Mouse (Mus musculus) stomach, embryonic 15.5 days (tissue): Measurements from ENCODE around the gene Olfr1129. TPM values are rescaled to one million over a fixed set of nuclear protein-coding genes. Genes with fewer than 3 reads are reported as not detected.
"Not testable (repeated sequence)": the region's sequence is repeated elsewhere in the genome, so short reads cannot be mapped to it uniquely, and the experiment has no call there.

Source experiments
- ATAC-seq: fragments of 200-750 bp; cut with Nextera tagmentation; 2 replicates; pipeline ENCODE4 v1.8.0; 2017; ENCODE audit warnings: low read depth, moderate number of reproducible peaks, moderate TSS enrichment; ENCODE audit not compliant: insufficient read depth, low FRiP score
- H3K27ac ChIP-seq: fragments of 300-500 bp; sonication (generic); 2 replicates; pipeline ENCODE4 v1.5.1; 2015; ENCODE audit warnings: mild to moderate bottlenecking, inconsistent platforms
- H3K27me3 ChIP-seq: fragments of 300-500 bp; sonication (generic); replicated peaks from 2 replicates; pipeline ENCODE4 v1.6.1; 2015; ENCODE audit warnings: inconsistent platforms
- H3K36me3 ChIP-seq: fragments of 300-500 bp; sonication (generic); 2 replicates; pipeline ENCODE4 v1.6.1; 2015; ENCODE audit warnings: inconsistent platforms
- H3K4me1 ChIP-seq: fragments of 300-500 bp; sonication (generic); 2 replicates; pipeline ENCODE4 v1.6.1; 2015; ENCODE audit warnings: inconsistent platforms
- H3K4me2 ChIP-seq: fragments of 300-500 bp; sonication (generic); 2 replicates; pipeline ENCODE4 v1.6.1; 2015; ENCODE audit warnings: mild to moderate bottlenecking, inconsistent platforms
- H3K4me3 ChIP-seq: fragments of 300-500 bp; sonication (generic); replicated peaks from 2 replicates; pipeline ENCODE4 v1.5.1; 2015; ENCODE audit warnings: inconsistent platforms
- H3K9ac ChIP-seq: fragments of 300-500 bp; sonication (generic); 2 replicates; pipeline ENCODE4 v1.6.1; 2015; ENCODE audit warnings: inconsistent platforms
- H3K9me3 ChIP-seq: fragments of 300-500 bp; sonication (generic); 2 replicates; pipeline ENCODE4 v1.6.1; 2016; ENCODE audit warnings: inconsistent platforms
- WGBS: fragments of 180-500 bp; shearing (Covaris S2); methylation state at CpG from one replicate; pipeline ENCODE4 v1.1.7; 2015; 5-methylcytosine and 5-hydroxymethylcytosine counted together
- polyA plus RNA-seq: library from polyadenylated mRNA; unstranded; fragments of >200 nt; fragmentation: Nextera tagmentation; extraction: Ambion mirVana; gene quantifications from 2 replicates; pipeline ENCODE4 v1.2.1, GENCODE M21; 2015

The Olfr1129 gene
- not detected in 2 replicates for polyA plus RNA-seq

DNA sequence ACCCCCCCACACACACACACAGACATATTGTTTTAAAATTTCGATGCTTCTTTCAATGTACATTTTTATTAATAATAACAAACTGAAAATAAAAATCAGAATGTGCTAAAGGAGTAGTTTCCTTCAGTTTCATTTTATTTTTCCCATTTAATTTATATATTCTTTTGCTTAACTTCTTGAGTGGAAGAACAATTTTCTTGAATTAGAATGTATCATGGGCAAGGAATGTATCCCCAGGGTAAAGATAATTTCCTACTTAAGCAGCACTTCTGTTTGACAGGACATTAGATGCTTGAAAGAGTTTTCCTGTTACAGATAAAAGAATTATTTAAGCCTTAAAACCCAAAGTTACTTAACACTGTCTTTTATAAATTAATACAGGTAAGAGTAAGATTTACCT is at the start of gene Olfr1129:
Olfr1129 (plus strand) TSS at position 301 of the 400 bp plus-strand sequence.
- H3K4me3 ChIP-seq, H3K36me3 ChIP-seq, H3K4me2 ChIP-seq, H3K27me3 ChIP-seq, H3K27ac ChIP-seq, H3K9me3 ChIP-seq, ATAC-seq, H3K4me1 ChIP-seq, H3K9ac ChIP-seq: not testable (repeated sequence)
- 80% methylated on average over 1 of the region's 1 CpGs for WGBS

DNA sequence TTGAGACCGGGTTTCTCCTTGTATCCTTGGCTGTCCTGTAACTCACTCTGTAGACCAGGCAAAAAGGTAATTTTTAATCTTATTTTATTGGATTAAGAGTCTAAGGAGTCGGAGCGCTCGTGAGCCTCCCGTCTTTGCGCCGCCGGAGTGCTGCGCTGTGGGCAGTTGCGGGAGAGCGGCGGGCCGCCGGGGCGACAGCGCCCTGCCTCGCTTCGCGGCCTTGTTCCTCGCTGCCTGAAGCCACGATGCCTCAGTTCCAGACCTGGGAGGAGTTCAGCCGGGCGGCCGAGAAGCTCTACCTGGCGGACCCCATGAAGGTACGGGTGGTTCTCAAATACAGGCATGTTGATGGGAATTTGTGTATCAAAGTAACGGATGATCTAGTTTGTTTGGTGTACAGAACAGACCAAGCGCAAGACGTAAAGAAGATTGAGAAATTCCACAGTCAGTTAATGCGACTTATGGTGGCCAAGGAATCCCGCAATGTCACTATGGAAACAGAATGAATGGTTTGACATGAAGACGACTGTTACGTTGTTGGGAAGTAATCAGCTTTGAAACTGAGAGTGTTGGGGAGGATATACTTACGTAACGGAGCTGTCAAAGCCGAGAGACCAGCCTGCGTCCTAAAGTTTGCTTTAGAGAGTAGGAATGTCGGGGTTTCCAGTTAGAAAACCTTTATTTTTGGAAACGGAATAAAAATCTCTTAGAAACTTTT is 47.6 kb upstream of the Olfr1129 start:
- not testable (repeated sequence) for H3K4me3 ChIP-seq, H3K36me3 ChIP-seq, H3K4me1 ChIP-seq, ATAC-seq, H3K27ac ChIP-seq, H3K9ac ChIP-seq, H3K9me3 ChIP-seq, H3K27me3 ChIP-seq
- WGBS, result 27% methylated on average over 39 of the region's 39 CpGs
- H3K4me2 ChIP-seq, result peak overlapping the region; percentile 37

DNA sequence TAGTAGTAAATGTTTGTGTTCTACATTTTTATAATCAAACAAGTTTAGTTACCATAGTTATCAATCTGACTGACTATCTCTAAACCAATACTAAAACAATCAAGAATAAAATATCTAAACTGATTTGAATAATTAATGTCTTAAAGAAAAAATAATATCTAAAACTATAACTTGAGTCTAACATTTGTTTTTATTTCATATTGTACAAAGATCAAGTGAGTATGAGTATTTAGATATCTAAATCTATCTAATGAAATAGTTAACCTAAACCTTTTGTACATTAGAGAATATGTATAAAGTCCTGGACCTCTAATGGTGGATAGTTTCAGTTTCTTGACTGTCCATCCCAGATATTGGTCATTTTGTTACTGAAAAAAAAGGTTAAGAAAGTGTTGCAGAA is 42.2 kb upstream of the Olfr1129 start, which contains the start of gene Olfr153:
Olfr153 (plus strand) TSS at position 301 of the 400 bp plus-strand sequence.
- no peak within 1 kb of the TSS for H3K4me2 ChIP-seq
- no peaks in the 10 kb centered on the region; the same call in 1 of the 2 replicates for H3K9me3 ChIP-seq
- H3K27ac ChIP-seq, result no peak within 1 kb of the TSS
- no peak within 1 kb of the TSS for H3K4me3 ChIP-seq
- H3K4me1 ChIP-seq, result no peaks in the 10 kb centered on the region
- H3K36me3 ChIP-seq, result no peaks in the 10 kb centered on the region
- no peak for ATAC-seq
- H3K9ac ChIP-seq, result no peak within 1 kb of the TSS
- no peaks in the 10 kb centered on the region for H3K27me3 ChIP-seq

GRCm38 (mm10) chr2:87534826-87535225 is 38.9 kb upstream of the Olfr1129 start:
- WGBS, result 61% methylated on average over 2 of the region's 2 CpGs
- Histone ChIP-seq H3K4me1 (no peaks in the 10 kb centered on the region), H3K27me3 (no peaks in the 10 kb centered on the region), H3K9ac (no peak overlapping the region), H3K4me2 (no peak overlapping the region), H3K9me3 (no peaks in the 10 kb centered on the region), H3K27ac (no peak overlapping the region), H3K36me3 (no peaks in the 10 kb centered on the region), H3K4me3 (no peak overlapping the region)
- no peak for ATAC-seq

- no peak within 1 kb of the TSS for H3K4me3 ChIP-seq
- no peak within 1 kb of the TSS for H3K9ac ChIP-seq
- H3K9me3 ChIP-seq, result no peaks in the 10 kb centered on the region
- H3K4me1 ChIP-seq, result no peaks in the 10 kb centered on the region
- H3K36me3 ChIP-seq, result no peaks in the 10 kb centered on the region
- no peaks in the 10 kb centered on the region for H3K27me3 ChIP-seq
- no peak within 1 kb of the TSS for H3K27ac ChIP-seq
- H3K4me2 ChIP-seq, result no peak within 1 kb of the TSS
- no peak for ATAC-seq
- WGBS, result 85% methylated on average over 1 of the region's 1 CpGs
Measured at GRCm38 (mm10) chr2:87545442-87545841, 28.3 kb upstream of the Olfr1129 start, which contains the start of gene Olfr1128. TSS of gene Olfr1128 (minus strand) at chr2:87545542.

DNA sequence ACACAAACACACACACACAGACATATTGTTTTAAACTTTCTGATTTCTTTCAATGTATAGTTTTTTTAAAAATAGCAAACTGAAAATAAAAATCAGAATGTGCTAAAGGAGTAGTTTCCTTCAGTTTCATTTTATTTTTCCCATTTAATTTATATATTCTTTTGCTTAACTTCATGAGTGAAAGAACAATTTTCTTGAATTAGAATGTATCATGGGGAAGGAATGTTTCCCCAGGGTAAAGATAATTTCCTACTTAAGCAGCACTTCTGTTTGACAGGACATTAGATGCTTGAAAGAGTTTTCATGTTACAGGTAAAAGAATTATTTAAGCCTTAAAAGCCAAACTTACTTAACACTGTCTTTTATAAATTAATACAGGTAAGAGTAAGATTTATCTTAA is 32.2 kb downstream of the Olfr1129 start, which contains the start of gene Olfr1130:
Olfr1130 (plus strand) TSS at position 301 of the 400 bp plus-strand sequence.
- not testable (repeated sequence) for H3K9me3 ChIP-seq, H3K9ac ChIP-seq, ATAC-seq, H3K4me3 ChIP-seq, H3K27ac ChIP-seq, H3K4me1 ChIP-seq, H3K36me3 ChIP-seq, H3K27me3 ChIP-seq, H3K4me2 ChIP-seq

DNA sequence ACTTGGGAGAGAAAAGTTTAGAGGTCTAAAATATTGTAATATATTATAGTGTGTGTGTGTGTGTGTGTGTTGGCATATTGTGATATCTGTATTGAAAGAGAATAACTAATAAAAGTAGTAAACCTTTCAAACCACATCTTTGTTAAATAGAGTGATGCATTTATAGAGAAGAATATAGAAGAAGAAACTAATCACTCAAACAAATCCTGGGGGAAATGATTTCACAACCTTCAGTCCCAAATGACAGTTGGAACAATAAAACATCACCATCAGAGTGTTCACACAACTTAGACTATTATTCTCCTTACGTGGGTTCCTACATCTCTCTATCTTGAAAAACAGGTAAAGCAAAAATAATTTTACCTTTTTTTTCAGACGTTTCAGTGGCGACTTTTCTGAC is 53.1 kb downstream of the Olfr1129 start, which contains the start of gene Olfr1131:
Olfr1131 (plus strand) TSS at position 301 of the 400 bp plus-strand sequence.
- ATAC-seq, result no peak
- H3K4me2 ChIP-seq, result no peak within 1 kb of the TSS
- H3K9ac ChIP-seq, result no peak within 1 kb of the TSS
- WGBS, result 69% methylated on average over 3 of the region's 3 CpGs
- H3K4me1 ChIP-seq, result no peaks in the 10 kb centered on the region
- no peak within 1 kb of the TSS for H3K27ac ChIP-seq
- H3K27me3 ChIP-seq, result no peaks in the 10 kb centered on the region
- no peak within 1 kb of the TSS for H3K4me3 ChIP-seq
- H3K36me3 ChIP-seq, result no peaks in the 10 kb centered on the region
- no peaks in the 10 kb centered on the region for H3K9me3 ChIP-seq

Other genes starting within 250 kb of the Olfr1129 start
- gene Olfr1120, start 219.1 kb upstream of the Olfr1129 start, polyA plus RNA-seq, result not detected in 2 replicates
- not detected in 2 replicates for gene Olfr1121, start 204.0 kb upstream of the Olfr1129 start, polyA plus RNA-seq
- not detected in 2 replicates for gene Olfr1122, start 188.1 kb upstream of the Olfr1129 start, polyA plus RNA-seq
- gene Olfr1123, start 157.3 kb upstream of the Olfr1129 start, polyA plus RNA-seq, result not detected in 2 replicates
- gene Olfr1124, start 143.6 kb upstream of the Olfr1129 start, polyA plus RNA-seq, result 0.06 TPM in 1 of 2 replicates, not detected in the other
- not detected in 2 replicates for gene Olfr1126, start 119.9 kb upstream of the Olfr1129 start, polyA plus RNA-seq
- not detected in 2 replicates for gene Pramel7, start 76.8 kb upstream of the Olfr1129 start, polyA plus RNA-seq
- gene Pramel6, start 67.3 kb upstream of the Olfr1129 start, polyA plus RNA-seq, result not detected in 2 replicates
- gene Olfr153, start 42.1 kb upstream of the Olfr1129 start, polyA plus RNA-seq, result not detected in 2 replicates
- gene Olfr1128, start 28.4 kb upstream of the Olfr1129 start, polyA plus RNA-seq, result not detected in 2 replicates
- gene Olfr1130, start 32.3 kb downstream of the Olfr1129 start, polyA plus RNA-seq, result not detected in 2 replicates
- gene Olfr1131, start 53.2 kb downstream of the Olfr1129 start, polyA plus RNA-seq, result not detected in 2 replicates
- not detected in 2 replicates for gene Olfr1132, start 63.6 kb downstream of the Olfr1129 start, polyA plus RNA-seq
- not detected in 2 replicates for gene Olfr1133, start 73.5 kb downstream of the Olfr1129 start, polyA plus RNA-seq
- not detected in 2 replicates for gene Olfr1134, start 84.6 kb downstream of the Olfr1129 start, polyA plus RNA-seq
- gene Olfr1135, start 99.8 kb downstream of the Olfr1129 start, polyA plus RNA-seq, result not detected in 2 replicates
- not detected in 2 replicates for gene Olfr1136, start 120.0 kb downstream of the Olfr1129 start, polyA plus RNA-seq
- not detected in 2 replicates for gene Olfr1137, start 139.3 kb downstream of the Olfr1129 start, polyA plus RNA-seq
- gene Olfr1138, start 166.1 kb downstream of the Olfr1129 start, polyA plus RNA-seq, result not detected in 2 replicates
- gene Olfr1140, start 169.8 kb downstream of the Olfr1129 start, polyA plus RNA-seq, result not detected in 2 replicates
- not detected in 2 replicates for gene Olfr1141, start 180.1 kb downstream of the Olfr1129 start, polyA plus RNA-seq
- gene Olfr152, start 205.6 kb downstream of the Olfr1129 start, polyA plus RNA-seq, result not detected in 2 replicates
- not detected in 2 replicates for gene Olfr1143, start 226.7 kb downstream of the Olfr1129 start, polyA plus RNA-seq
- gene Olfr1145, start 235.9 kb downstream of the Olfr1129 start, polyA plus RNA-seq, result not detected in 2 replicates